Mouse (Mus musculus) ES-E14 (cell line): ENCODE results near the gene Sh3bp2.

ENCODE experiments used
- CHD2 ChIP-seq: IDR thresholded peaks from 2 replicates; pipeline ENCODE4 v1.6.1; 2014; ENCODE audit warnings: mild to moderate bottlenecking, low read depth, low read length, inconsistent platforms
- HCFC1 ChIP-seq: IDR thresholded peaks from 2 replicates; pipeline ENCODE4 v1.6.1; 2012; ENCODE audit warnings: low read length, inconsistent platforms, borderline replicate concordance; ENCODE audit not compliant: insufficient read depth
- ZC3H11A ChIP-seq: IDR thresholded peaks from 2 replicates; pipeline ENCODE4 v1.6.1; 2012; ENCODE audit warnings: low read depth, mild to moderate bottlenecking, inconsistent platforms, low read length, borderline replicate concordance

DNA sequence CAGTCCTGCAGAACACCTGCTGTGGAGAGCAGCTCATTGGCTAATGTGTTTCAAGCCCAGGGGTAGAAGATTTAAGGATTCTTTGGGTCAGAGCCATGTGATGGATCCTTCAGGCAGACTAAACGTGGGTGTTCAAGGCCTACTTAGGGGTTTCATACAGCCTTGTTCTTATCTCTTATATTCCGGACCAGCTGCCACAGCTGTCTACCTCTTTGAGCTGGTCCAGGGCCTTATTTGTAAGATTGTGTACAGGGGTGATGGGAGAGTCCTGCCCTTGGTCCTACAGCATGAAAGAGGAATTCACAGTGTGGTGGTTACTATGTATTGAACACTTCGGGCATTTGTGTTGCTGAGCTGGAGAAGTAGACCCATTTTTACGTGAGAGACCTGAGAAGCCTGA, 38.7 kb downstream of the Sh3bp2 start:
- no peak for TF ChIP-seq HCFC1
- TF ChIP-seq CHD2: no peak
- no peak for TF ChIP-seq ZC3H11A
